Mouse (Mus musculus): Measurements from ENCODE around the gene Sulf2.

DNA sequence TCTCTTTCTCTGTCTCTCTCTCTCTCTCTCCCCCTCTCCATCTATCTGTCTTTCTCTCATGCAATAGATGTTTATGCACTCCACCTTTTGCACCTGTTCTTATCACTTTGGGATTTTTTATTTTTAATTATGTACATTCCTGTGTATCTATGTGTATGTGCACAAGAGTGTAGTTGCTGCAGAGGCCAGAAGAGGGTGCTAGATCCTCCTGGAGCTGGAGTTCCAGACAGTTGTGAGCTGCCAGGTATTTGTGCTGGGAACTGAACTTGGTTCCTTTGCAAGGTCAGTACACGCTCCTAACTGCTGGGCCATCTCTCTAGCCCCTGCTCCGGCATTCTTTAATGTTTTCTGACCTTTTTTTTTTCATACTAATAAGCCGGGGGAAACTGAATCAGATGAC is 38.0 kb upstream of the Sulf2 start:
- peak; percentile 29; the same call in 1 of the 2 replicates for TF ChIP-seq CTCF (IDR thresholded peaks at IDR 0.05; ENCODE audit: control insufficient read depth, insufficient read depth, insufficient replicate concordance, low read depth, low read length)
- TF ChIP-seq POLR2A (IDR thresholded peaks at IDR 0.05; ENCODE audit: control insufficient read depth, low read depth, low read length): no peak
